Mouse (Mus musculus): ENCODE data around the gene Bbs1.
"Not testable (repeated sequence)": the region's sequence is repeated elsewhere in the genome, so short reads cannot be mapped to it uniquely, and the experiment has no call there.

Gene Bbs1

DNA sequence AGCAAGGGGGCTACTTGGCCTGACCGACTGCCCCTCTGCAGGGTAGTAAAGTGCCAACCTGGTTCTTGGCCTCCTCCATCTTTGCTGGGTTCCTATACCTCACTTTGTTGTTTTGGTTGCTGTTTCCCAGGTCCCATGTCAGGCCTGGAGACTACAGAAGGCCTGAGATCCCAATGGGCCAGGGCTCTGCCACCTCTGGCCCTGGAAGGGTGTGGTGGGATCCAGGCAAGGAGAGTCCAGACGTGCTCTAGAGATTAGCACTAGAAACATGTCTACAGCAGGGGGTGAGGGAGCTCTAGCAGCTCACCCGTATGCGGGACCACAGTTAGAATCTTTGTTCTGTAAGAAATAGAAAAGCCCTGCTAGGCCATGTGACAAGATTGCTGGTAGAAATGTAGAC is 22.5 kb downstream of the Bbs1 start:
- DNase-seq (ENCODE audit: low spot score) = no peak

DNA sequence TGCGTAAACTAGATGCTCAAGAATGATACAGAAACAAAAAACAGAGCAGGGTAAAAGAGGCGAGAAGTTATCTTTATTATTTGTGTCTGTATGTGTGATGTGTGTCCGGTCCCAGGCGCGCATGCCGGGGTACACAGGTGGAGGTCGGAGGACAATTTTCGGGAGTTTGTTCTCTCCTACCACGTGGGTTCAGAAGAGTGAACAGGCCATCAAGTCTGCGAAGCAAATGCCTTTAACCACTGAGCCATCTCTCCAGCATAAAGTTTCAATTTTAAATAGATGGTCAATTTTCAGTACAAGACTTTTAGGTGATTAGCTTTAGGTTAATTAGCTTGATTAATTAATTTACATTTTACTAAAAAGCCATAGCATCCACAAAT is 27.1 kb downstream of the Bbs1 start:
- DNase-seq (ENCODE audit: low spot score) = no peak

- peak; percentile 96 for DNase-seq (ENCODE audit: low spot score)
Measured at GRCm38 (mm10) chr19:4878405-4879323, 27.8 kb downstream of the Bbs1 start, which contains the start of gene Zdhhc24. Zdhhc24 (plus strand) TSS chr19:4878668.

- DNase-seq (ENCODE audit: low spot score) = peak; percentile 13
Measured at GRCm38 (mm10) chr19:4877785-4878184, 28.6 kb downstream of the Bbs1 start, which contains the start of gene Actn3. Actn3 (minus strand) TSS chr19:4877909.

DNA sequence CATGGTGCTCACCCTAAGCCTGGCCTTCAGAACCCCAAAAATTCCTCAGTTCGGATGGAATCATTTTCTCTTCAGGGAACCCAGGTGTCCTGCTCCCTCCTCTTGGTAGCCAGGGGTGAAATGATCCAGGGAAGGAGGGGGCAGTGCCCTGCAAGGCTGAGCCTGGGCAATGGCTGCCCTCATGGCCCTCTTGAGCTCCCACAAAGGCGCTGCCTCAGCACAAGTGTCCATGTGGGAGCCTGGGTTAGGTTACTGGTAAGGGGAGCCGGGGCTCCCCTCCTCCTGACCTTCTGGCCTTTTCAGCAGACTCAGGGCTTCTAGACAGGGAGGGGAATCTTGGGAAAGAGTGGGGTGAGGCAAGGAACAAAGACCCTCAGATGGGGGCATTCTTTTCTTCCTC is 29.7 kb downstream of the Bbs1 start:
- DNase-seq (ENCODE audit: low spot score) = no peak

GRCm38 (mm10) chr19:4876241-4876640 is 30.2 kb downstream of the Bbs1 start:
- no peak for DNase-seq (ENCODE audit: low spot score)

- not testable (repeated sequence) for DNase-seq (ENCODE audit: low spot score)
Measured at GRCm38 (mm10) chr19:4874613-4875012, 31.8 kb downstream of the Bbs1 start.

GRCm38 (mm10) chr19:4865147-4865546 is 41.3 kb downstream of the Bbs1 start:
- no peak for DNase-seq (ENCODE audit: low spot score)

- DNase-seq (ENCODE audit: low spot score) = no peak
Measured at GRCm38 (mm10) chr19:4863048-4863447, 43.4 kb downstream of the Bbs1 start.

DNA sequence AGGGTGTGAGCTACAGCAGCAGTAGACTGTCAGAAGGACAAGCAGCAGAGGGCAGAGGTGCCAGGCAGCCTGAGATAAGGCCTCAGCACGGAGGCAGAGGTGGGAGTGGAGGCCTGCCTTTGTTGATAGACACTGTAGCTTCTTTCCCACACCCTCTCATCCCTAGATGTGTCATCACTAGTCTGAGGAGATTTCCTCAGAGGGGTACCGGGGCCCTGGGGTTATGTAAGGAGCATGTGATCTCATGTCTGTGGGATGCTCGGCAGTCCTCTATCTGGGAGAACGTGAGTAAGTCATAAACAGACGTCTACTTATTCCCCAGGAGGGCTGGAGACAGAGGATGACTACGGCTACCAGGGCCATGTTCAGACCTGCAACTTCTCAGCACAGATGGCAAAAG is 47.3 kb downstream of the Bbs1 start:
- no peak for DNase-seq (ENCODE audit: low spot score)

DNA sequence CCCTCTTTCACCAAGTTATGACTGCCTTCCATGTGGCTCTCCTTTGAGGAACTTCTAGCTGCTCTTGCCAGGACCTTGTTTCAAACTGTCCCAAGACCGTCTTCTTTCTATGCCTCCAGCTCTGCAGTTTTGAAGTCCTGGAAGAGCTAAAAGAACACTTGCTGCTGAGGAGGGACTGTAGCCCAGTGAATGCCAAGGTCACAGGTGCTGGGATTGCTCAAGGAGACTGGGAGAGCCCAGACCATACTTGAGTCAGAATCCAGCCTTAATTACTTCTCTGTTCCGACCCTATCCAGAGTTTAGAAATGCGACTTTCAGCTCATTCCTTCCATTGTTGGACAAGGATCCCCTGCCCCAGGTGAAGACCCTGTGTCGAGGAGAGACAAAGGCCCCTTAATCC is 50.5 kb downstream of the Bbs1 start:
- no peak for DNase-seq (ENCODE audit: low spot score)

GRCm38 (mm10) chr19:4855470-4855820 is 51.0 kb downstream of the Bbs1 start:
- DNase-seq (ENCODE audit: low spot score) = no peak

DNA sequence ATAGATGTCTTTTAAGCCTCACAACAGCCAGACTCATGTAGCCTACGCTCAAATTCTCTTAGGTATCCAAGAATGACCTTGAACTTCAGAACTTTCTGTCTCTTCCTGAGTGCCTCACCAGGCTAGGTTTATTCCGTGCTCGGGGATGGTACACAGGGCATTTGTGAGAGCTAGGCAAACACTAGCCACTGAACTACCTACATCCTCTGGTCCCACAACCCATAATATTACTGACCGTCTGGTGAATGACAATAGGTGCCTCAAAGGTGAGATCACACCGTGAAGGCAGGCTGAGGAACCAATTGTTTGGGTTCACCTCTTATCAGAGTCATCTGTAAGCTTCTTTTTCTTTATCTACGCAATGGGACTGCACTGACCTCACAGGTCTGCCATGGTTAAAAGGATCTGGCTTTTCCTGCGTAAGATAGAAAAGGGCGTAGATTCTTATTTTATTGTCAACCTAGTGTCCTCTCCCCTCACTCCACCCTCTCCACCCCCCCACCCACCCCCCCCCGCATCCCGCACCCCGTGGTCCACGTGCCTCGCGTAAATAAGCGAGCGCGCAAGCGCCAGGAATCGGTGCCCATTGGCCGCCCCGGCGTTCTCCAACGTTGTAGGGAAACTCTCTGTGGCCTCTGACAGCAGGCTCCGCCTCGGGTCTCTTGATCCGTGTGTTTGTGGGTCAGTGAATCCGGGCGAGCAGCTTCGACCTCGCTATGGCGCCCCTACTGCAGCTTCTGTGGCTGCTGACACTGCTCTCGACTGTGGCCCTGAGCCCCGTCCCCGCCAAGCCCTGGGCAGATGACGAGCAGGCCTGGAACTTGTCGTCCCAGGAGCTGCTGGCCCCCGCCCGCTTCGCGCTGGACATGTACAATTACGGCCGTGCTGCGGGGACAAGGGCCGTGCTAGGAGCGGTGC is 51.6 kb downstream of the Bbs1 start, which contains the start of gene Ctsf:
TSS of gene Ctsf (plus strand) at position 579 of the 918 bp plus-strand sequence.
- peak; percentile 82 for DNase-seq (ENCODE audit: low spot score)

- no peak for DNase-seq (ENCODE audit: low spot score)
Measured at GRCm38 (mm10) chr19:4850281-4850680, 56.1 kb downstream of the Bbs1 start.

DNA sequence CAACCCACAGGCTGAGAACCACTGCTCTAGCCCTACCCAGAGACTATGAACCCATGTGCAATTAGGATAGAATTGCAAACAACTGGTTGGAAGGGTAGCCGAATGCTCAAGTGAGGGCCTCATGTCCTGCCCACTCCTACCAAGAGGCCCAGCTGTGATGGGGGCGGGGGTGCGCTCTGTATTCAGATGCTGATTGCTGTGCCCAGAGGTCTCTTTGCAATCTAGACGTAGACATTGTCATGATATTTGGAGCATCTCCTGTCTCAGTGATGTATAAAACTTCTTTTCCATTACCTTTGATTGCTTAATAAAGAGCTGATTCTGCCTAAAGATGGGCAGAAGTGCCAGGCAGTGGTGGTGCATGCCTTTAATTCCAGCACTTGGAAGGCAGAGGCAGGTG is 56.6 kb downstream of the Bbs1 start:
- DNase-seq (ENCODE audit: low spot score) = no peak

DNA sequence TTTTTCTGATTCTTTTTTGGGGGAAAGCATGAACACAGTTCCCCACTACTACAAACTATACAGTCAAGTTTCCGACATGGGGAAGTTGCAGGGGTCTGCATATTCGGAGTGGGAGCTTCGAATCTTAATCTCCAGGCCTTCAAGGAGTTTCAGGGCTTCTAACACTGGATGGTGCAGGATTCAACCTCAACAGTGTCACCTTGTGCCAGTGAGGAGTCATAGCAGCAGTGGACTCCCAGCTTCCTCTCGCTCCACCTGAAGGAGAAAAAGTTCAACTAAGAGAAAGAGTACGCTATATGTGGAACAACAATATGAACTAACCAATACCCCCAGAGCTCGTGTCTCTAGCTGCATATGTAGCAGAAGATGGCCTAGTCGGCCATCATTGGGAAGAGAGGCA is 58.9 kb downstream of the Bbs1 start:
- DNase-seq (ENCODE audit: low spot score) = no peak

- no peak for DNase-seq (ENCODE audit: low spot score)
Measured at GRCm38 (mm10) chr19:4845846-4846245, 60.6 kb downstream of the Bbs1 start.

GRCm38 (mm10) chr19:4842611-4843010 is 63.8 kb downstream of the Bbs1 start:
- DNase-seq (ENCODE audit: low spot score) = no peak

DNA sequence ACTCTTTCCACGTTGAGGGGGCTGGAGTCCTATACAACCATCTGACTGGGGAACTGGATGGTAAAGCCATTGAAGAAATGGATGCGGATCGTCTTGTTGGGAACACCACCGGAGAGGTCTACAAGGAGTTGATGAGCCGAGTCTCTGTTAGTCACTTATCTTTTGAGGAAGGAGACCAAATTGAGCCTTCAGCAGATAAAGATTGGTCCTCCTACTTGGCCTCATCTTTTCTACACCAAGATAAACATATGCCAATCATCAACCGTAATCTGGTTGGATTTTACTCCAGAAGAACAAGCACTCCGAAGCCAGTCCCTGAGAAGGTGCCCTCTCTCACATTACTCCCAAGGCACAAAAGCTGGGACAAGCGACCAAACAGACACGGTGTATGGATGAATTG is 65.6 kb downstream of the Bbs1 start:
- no peak for DNase-seq (ENCODE audit: low spot score)

GRCm38 (mm10) chr19:4839149-4839548 is 67.3 kb downstream of the Bbs1 start, which contains the start of the genes Ccs and Ccdc87:
Ccs (minus strand) TSS chr19:4839332.
Ccdc87 (plus strand) TSS chr19:4839366.
- DNase-seq (ENCODE audit: low spot score) = peak; percentile 94

GRCm38 (mm10) chr19:4838526-4839140 is 67.8 kb downstream of the Bbs1 start:
- peak; percentile 27 for DNase-seq (ENCODE audit: low spot score)

DNA sequence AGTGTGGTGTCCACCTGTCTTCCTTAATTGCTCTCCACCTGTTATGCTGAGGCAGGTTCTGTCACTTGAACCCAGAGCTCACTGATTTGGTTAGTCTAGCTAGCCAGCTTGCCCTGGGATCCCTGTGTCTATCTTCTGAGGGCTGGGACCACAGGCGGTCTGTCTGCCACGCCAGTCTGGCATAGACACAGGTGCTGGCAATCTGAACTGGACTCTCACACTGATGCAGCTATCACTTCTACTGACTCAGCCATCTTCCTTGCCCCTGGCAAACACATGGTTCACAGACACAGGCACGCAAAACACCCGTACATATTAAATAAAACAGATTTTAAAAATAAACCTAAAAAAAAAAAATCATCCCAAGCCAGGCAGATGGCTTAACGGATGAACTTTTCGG is 69.4 kb downstream of the Bbs1 start:
- DNase-seq (ENCODE audit: low spot score) = no peak
